Mouse (Mus musculus) megakaryocyte-erythroid progenitor cell, adult 5-6 weeks (primary cell): ENCODE measurements at regions not wholly inside any gene's neighbourhood (a gene's known extent, or its start where the extent isn't known, plus 50 kb on each side); places are given as distances from the start of the nearest gene placed in this dataset.

Experiments used
- ATAC-seq: replicated peaks from 2 replicates; pipeline ENCODE4 v1.8.0; 2016; ENCODE audit warnings: mild to moderate bottlenecking, inconsistent platforms; ENCODE audit not compliant: severe bottlenecking, poor library complexity, low FRiP score, low TSS enrichment

DNA sequence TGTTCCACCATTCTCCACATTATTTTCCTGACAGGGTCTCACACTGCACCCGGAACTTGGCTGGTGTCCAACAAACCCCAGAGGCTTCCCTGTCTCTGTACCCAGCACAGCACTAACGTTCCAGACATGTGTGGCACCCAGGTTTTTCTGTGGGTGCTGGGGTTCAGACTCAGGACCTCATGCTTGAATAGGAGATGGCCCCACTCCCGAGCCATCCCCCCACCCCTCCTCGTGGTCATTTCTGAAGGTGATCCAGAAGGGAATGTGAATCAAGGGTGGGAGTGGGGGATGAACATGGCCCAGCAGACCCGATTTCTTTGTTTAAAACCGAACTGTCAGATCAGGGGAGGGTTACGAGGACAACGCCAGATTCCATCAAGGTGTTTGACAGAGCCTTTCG lies 245.6 kb downstream of the Tbc1d1 start:
- ATAC-seq = no peak

DNA sequence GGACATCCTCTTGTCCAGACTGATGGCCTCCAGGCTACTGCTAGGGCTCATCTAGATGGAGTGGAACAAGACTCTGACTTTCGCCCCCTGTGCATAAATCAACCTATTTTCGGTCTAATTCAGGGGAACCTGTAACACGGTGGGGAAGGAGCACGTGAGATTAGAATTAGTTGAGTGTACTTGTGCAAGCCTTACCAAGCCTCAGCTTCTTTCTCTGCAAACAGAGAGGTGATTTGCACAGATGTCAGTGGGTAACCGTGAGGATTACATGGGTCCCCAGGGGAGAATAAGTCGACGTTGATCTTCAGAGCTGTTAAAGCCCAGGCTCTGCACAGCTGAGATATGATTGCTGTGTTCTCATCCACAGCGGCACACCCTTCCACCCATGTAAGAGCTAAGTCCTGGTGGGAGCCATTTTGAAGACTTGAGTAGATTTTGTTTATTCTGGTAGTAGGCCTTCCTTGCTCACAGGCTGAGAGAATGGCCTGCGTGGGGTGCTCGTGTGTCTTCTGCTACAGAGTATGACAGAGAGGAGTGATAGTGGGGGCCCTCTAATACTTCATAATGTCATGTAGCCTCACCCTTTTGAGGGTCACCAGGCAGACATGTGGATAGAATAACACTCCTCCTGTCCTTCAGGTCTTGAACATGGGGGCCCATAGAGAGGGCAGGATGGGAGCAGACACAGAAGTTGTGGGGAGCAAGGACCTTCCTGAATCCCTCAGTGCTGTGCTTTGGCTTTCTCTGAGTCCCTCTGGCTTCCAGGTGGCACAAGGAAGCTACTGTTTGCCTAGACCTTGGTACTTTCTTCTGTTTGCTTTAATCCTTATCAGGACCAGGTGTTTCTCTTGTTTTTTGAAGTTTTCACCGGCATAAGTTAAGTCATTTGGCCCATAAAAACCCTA lies 247.2 kb downstream of the Tbc1d1 start:
- ATAC-seq = no peak

DNA sequence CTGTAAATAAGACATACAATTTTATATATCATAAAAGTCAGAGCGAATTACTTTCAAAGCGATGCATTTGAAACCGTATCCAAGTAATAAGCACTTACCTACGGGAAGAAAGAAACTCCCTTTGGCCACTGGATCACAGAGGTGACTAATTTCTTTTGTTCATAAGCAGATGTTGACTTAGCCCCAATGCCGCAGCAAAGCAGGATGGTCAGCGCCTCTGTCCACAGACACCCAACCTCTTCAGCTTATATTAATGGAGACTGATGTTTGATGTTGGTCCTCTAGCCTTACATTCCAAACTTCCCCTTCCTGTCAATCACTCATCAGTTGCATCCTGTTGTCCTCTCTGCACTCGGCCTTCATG lies 247.9 kb downstream of the Tbc1d1 start:
- ATAC-seq = no peak

DNA sequence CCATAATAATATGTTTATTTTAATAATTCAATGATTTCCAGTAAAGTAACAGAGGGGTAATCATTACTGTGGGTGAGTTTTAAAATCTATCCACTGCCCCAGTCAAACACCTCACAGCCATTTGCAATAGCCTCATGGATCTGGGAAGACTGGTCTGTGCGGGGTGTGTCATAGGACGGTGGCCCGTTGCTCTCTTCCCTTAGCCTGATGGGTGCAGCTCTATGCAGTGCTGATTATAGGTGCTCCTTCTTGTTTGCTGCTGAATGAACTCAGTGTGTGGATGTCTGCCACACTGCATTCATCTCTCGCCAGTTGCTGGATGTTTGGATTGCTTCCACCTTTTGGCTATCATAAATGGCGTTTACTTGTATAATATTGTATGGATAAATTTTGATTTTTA lies 248.4 kb downstream of the Tbc1d1 start:
- ATAC-seq = no peak

DNA sequence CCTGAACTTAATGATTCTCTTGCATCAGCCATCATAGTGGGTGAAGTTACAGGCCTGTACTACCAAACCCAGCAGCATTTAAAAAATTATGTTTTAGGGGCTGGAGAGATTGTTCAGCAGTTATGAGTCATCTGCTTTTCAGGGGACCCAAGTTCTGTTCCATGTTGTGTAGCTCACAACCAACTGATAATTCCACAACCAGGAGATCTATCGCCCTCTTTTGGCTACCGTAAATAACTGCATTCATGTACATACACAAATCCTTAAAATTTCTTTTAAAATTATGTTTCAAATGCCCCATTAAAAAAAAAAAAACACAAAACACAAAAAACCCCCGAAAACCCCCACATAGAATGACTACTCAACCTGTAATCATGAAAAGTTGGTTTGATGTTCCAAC lies 252.8 kb downstream of the Tbc1d1 start:
- no peak for ATAC-seq

DNA sequence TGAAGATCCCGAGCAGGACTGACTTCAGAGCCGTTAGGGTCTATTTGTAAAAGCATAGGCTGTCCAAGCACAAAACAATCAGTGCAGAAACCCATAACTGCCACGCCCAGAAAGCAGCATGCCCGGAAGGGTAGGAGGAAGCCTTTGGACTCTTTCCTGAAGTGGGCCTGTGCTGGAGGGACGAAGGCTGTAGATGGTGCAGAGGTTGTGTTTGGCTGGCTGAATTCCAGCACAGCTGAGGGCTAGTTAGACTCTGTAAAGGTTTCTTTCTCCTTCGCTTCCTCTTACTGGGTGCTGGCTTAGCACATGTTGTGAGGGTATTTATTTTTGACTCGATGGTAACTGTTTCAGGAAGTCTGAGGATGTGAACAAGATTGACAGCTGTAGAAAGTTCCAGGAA lies 254.5 kb downstream of the Tbc1d1 start:
- ATAC-seq = no peak

DNA sequence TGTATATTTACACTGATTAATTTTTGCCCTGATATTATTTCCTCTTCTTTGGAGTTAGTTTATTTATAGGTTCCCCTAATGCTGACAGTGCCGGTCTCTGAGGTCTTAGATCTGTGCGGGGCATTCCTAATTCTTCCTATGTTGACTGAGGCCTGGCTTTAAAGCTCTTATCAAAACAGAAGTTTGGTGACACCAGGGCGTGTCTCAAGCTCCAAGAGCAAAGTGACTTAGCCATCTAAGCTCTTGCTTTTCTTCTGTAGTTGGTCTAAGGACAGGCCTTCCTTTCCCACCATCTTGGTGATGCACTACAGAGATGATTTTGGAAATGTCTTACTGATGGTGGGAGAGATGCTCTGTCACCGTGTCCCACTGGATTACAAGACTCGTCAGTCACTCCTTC lies 258.4 kb downstream of the Tbc1d1 start:
- ATAC-seq = no peak

DNA sequence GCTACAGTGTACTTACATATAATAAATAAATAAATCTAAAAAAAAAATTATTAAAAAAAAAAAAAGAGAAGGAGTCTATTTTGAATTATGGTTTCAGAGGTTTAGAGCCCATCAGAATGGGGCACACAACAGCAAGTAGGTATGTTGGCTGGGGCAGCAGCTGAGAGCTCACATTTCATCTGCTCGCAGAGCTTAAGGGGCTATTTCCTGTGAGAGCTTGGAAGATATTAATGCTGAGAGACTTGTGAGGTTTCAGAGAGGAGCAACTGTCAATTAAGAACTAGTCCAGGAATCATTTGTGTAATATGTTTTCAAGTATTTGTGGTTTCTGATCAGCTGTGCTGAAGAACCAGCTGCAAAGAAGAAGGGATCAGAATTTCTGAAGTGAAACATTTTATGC lies 263.3 kb downstream of the Tbc1d1 start:
- no peak for ATAC-seq

DNA sequence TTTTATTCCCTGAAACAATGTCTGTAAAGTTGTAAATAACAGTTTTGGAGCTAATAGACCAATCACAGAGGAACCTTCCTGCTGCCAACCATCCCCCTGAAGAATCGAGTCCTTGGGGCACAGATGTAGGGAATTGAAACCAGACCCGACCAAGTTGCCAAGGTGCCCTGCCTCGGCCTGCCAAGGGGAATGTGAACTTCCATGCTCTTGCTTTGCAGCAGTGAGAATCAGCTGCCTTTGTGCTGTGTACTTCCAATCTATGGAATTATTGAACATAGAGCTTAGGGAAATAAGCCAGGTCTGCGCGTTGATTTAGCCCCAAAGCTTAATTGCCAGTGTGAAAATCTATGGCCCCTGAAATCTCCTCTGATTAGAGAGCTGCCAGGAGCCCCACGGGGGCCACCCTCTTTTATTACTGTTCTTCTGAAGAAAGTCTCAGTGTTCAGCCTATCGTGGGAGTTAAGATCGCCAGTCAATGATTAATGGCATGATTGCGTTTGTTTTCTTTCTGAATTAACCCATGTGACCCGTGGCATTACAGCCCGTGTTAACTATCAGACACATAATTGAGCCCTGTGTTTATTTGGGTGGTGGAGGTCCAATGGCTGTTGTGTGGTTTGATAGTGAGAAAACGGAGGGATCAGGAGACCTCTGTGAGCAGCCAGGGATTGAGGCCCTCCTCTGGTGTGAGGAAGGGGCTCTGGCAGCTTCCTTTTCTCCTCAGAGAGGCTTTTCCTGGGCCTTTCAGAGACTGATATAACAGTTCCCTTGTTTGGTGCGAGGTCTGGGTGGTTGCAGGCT lies 266.9 kb downstream of the Tbc1d1 start:
- no peak for ATAC-seq

DNA sequence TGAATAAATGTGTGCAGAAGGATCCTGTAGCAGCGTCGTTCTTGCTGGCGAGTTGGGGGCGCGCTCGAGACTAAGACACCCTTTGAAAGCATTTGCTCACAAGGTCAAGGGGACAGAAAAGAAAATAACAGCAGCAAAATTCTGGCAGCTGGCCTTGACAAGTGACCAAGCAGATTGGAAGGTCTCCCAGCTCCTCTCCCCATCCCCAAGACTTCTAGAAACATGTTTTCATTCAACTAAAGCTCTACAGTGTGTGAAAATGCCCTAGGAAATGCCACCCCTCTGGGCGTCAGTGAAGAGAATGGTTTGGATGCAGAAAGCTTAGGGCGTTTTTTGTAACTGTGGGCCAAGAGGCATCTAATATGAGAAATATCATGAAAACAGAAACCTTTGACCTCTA lies 272.7 kb downstream of the Tbc1d1 start:
- no peak for ATAC-seq

DNA sequence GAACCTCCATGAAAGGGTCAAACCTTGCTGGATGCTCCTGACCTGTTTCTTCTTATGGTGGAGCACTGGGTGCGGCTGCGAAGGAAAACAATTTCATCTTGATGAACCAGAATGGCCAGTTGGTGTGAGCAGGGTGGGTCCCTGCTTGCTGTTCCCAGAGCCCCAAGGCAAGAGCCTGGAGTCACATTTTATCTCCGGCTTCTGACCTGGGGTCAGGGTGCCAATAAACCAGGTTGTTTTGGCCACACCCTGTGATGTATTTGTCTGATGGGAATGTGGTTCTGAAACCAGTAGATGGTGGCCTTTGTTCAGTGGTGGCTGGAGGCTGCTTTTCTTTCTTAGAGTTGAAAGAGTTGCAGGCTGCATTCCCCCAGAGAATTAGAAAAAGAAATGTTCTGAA lies 274.4 kb downstream of the Tbc1d1 start:
- no peak for ATAC-seq

DNA sequence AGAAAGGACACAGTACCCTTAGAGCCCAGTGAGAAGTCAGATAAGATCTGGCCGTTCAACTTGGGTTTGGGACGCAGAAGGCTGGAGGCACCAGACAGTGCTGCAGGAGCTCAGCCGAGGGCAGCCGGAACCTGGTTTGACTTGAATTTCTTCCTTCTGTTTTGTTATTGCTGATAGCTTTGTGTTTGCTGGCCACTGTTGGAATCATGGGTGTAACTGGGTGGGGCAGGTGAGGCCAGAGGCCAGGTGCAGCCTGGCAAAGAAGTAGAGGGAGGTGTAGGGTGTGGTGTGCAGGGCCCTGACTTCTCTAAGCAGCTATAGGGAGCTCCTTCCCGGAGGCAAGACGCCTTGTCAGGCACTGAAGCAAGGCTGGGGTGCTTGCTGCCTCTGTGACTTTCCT lies 275.5 kb downstream of the Tbc1d1 start:
- ATAC-seq = no peak

DNA sequence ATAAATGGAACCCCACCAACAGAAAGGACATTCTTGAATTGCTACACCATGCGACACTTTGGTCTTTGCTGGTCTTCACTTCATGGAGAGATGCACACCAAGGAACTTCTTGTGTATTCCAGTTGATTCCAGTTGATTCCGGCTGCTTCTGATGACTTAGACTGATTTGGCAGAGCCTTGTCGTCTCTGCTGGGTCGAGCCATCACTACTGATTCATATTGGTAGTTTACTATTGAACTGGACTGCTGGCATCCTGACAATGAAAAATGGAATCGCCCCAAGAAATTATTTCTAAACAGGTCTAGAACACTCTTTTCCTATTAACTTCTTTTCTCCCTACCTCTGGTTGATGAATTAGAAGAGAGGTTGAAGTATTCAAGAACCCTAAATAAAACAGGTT lies 277.7 kb downstream of the Tbc1d1 start:
- ATAC-seq = no peak

DNA sequence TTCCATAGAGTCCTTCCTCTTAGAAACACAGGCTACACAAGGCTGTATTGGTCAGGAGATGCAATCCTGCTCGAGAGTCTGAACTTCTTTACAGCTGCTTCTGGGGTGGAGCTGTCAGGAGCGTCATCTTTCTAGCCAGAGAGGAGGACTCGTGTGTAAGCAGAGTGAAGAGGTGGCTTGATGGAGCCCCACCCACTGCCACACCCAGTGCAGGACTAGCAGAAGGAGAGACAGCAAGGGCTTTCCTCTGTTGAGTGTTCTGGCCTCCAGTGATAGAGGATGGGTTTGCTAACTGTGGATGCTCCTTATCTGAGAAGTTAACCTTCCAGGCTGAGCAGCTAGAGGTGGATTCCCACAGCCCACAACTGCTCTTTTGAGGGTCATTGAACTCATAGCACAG lies 279.4 kb downstream of the Tbc1d1 start:
- peak; percentile 99 for ATAC-seq

DNA sequence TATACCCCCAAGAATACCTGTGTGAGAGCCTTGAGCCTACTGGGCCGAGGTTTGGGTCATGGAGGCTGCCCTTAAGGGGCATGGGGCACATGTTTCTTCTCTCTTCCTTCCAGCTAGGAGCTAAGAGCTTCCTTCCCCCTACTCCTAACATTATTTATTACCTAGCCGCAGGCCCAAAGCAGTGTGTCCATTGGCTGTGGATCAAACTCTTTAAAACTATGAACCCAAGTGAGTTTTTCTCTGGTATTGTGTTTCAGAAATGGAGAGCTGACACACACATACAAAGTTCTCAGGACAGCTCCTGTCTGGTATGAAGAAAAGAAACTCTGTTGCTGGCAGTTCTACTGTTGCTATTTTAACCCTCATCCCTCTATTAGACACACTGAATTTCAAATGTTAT lies 279.9 kb downstream of the Tbc1d1 start:
- ATAC-seq = no peak

DNA sequence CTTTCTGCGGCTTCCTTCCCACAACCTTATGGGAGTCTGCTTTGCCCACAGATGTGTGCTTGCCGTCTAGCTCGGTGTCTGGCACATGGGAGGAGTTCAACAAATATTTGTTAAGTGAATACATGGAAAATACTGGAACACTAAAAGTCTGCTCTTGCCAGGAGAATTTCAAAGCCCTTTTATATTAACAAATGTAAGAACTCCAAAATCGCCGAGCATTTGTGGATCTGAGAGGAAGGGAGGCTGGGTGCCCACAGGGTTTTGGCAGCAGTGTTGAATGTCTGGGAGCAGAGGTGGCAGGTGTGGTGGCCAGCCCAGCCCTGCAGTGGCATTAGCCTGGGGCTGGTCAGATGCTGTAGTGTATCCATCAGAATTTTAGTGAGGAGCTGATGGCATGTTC lies 281.6 kb downstream of the Tbc1d1 start:
- ATAC-seq = no peak

DNA sequence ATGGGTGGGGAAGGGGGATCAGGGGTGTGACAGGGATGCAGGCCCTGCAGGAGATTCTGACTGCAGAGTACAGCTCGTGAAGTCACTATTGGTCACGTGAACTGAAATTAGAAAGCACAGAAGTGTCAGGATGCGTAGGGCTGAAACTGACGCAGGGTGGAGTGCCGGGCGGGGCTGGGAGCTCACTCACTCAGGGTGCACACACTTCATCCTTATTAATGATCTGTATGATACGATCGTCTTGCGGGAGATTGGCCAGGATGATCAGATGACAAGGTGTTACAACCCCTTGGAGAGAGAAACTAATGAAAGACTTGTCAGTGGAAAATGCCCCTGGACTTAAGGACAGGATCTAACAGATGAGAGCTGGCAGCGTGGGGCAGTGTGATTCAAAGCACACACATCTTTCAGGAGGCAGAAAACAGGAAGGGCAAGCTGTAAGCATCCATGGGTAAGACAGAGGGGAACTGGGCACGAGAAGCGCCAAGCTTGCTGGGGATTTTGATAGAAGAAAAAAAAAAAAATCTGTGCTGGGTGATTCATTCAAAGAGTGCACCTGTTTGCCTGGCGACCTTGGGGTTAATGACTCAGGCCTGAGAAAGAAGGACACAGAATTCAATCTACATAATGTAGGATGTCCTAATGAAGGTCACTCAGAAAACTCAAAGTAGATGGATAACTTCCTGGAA lies 282.5 kb downstream of the Tbc1d1 start:
- no peak for ATAC-seq

DNA sequence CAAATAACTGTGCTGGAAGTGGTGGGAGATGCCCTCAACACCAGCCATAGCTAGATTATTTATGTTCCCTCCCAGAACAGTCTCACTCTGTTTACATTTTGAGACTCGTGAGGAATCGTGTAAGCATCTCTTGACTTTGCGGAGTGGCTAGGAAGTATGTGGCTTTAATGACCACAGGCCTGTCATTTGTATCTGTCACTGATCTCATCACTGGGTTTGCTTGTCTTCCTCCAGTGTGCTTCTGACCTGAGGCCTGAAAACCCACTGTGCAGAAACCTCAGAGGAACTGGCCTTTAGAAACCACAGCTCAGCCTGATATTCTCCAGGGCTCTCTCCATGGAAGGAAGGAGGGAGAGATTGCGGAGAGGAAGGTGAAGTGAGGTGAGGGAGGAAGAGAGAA lies 291.7 kb downstream of the Tbc1d1 start:
- ATAC-seq = no peak

DNA sequence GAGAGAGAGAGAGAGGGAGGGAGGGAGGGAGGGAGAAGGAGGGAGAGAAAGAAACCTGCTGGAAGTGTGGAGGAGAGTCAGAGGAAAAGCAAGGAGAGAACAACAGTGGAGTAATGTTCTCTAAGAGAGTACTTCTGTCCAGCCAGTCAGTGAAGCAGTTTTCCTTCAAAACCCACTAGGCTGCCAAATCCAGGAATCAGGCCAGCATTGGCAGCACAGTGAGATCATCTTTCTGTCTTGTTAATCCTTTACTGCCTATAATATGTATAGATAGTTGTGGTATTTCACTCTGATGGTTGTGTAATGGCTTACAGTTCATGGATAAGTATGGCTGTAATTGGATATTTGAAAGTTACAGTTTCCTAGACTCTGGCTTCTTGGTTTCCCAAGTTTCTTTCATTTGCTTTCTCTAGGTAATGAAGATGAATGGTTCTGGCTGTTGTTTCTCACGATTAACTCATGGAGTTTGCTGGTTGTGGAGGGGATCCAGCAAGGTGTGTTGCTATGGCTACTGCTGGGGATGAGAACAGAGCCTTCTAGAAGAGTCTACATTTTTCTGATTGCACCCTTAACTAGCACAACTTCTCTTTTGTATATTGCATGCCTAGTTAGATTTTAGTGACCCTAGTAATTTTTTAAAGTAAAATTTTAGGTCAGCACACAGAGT lies 296.7 kb downstream of the Tbc1d1 start:
- no peak for ATAC-seq

DNA sequence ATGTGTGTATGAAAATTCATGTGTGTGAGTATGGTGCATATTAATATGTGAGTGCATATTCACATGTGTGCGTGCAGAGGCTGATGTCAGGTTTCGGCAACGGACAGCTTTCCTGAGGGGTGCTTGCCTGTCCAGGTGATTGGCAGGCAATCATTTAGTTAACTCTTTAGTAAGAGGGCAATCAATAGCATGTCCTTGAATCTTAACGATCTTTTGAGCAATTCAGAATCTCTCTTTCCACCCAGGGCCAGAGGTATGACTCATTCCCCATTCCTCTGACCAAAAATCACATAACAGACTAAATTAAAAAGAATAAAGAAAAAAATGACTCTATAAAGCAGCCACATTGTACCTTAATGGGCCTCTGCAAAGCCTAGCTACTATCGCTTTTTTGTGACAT lies 303.7 kb downstream of the Tbc1d1 start:
- ATAC-seq = no peak
